Mouse (Mus musculus) bone marrow macrophage, adult 2 months (primary cell): ENCODE results near the gene Tpbgl.

ENCODE experiments used
- CTCF ChIP-seq: IDR thresholded peaks from 2 replicates; pipeline ENCODE4 v1.5.1; 2012; ENCODE audit warnings: low read depth, mild to moderate bottlenecking, low read length, moderate library complexity
- POLR2A ChIP-seq: IDR thresholded peaks from 2 replicates; pipeline ENCODE4 v1.6.1; 2012; ENCODE audit warnings: mild to moderate bottlenecking, low read depth, low read length, borderline replicate concordance

- TF ChIP-seq CTCF (no peak), POLR2A (no peak)
These were observed 44.0 kb downstream of the Tpbgl start for GRCm38 (mm10) chr7:99582867-99583266.
